Mouse (Mus musculus) adipocyte (in vitro differentiated cells): ENCODE data around the gene Msrb3.
"Not testable (repeated sequence)": the region's sequence is repeated elsewhere in the genome, so short reads cannot be mapped to it uniquely, and the experiment has no call there.

Experiments
- DNase-seq: peaks from one replicate; pipeline ENCODE4 v3.0.0-alpha.2; 2016; ENCODE audit warnings: low spot score

Msrb3 gene

GRCm38 (mm10) chr10:120749556-120749955, 149.3 kb downstream of the Msrb3 start:
- DNase-seq: not testable (repeated sequence)

GRCm38 (mm10) chr10:120748156-120748555, 150.7 kb downstream of the Msrb3 start:
- DNase-seq: no peak

- DNase-seq: peak; percentile 53
Measured at GRCm38 (mm10) chr10:120745138-120745856, 153.6 kb downstream of the Msrb3 start.

GRCm38 (mm10) chr10:120744441-120745137, 154.3 kb downstream of the Msrb3 start:
- no peak for DNase-seq

GRCm38 (mm10) chr10:120736508-120737069, 162.3 kb downstream of the Msrb3 start:
- DNase-seq: no peak

GRCm38 (mm10) chr10:120735722-120736507, 163.0 kb downstream of the Msrb3 start:
- no peak for DNase-seq

GRCm38 (mm10) chr10:120734364-120734763, 164.5 kb downstream of the Msrb3 start:
- peak; percentile 4 for DNase-seq
